Mouse (Mus musculus) C3H10T1/2 (cell line): ENCODE results near the gene Eri3. TPM values are rescaled to one million over a fixed set of nuclear protein-coding genes. Genes with fewer than 3 reads are reported as not detected.

Experiments
- polyA plus RNA-seq, 2 experiments: library from polyadenylated mRNA; unstranded; fragments of >200 nt; fragmentation: generic; extraction: Trizol; gene quantifications; one replicate each; pipeline ENCODE4 v1.2.1; 2012; ENCODE audit warnings: missing spikeins in 2 of 2

Eri3 gene
- 100 to 1,000 TPM; 112 to 121 TPM for polyA plus RNA-seq

GRCm38 (mm10) chr4:117550140-117550851 is at the start of gene Eri3:
Gene Eri3, plus strand, starts transcription at chr4:117550365.

DNA sequence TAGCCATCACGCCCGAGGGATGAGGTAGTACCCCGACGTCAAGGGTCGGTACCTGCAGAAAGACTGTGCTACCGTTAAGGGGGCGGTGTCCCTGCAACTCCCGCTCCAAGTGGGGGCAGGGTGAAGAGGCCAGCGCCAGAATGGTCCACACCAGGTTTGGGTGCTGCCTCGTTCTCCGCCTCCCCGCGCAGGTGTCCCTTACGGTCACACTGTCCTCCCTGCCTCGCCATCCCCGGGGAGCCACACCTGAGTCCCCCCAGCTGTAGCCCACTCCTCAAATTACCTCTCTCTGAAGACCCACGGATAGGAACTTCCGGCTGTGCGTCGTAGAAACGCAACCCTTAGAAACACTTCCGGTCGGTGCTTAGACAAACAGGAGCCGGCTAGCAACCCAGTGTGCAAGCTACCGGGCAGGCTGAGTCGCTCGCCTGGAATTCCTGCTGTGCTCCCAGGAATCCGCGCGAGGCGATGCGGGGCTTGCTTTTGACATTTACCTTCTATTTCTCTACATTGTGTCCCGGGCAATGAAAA is 131.8 kb downstream of the Eri3 start, which contains the start of gene Dmap1:
Gene Dmap1, minus strand, starts transcription at position 343 of the 531 bp plus-strand sequence.

Other genes starting within 250 kb of the Eri3 start
- 10 to 100 TPM; 28.6 to 40.5 TPM for gene Rnf220, start 53.3 kb upstream of the Eri3 start, polyA plus RNA-seq
- gene Dmap1, start 131.9 kb downstream of the Eri3 start, polyA plus RNA-seq = 10 to 100 TPM; 30.4 to 34.0 TPM
- not detected for gene Gm12845, start 174.0 kb downstream of the Eri3 start, polyA plus RNA-seq
- gene Klf17, start 215.3 kb downstream of the Eri3 start, polyA plus RNA-seq = not detected